Mouse (Mus musculus): ENCODE measurements around the gene Col16a1. TPM values are rescaled to one million over a fixed set of nuclear protein-coding genes. Genes with fewer than 3 reads are reported as not detected.

Gene Col16a1
- polyA plus RNA-seq, 1 experiment from 2014 or later = 11.1 TPM

DNA sequence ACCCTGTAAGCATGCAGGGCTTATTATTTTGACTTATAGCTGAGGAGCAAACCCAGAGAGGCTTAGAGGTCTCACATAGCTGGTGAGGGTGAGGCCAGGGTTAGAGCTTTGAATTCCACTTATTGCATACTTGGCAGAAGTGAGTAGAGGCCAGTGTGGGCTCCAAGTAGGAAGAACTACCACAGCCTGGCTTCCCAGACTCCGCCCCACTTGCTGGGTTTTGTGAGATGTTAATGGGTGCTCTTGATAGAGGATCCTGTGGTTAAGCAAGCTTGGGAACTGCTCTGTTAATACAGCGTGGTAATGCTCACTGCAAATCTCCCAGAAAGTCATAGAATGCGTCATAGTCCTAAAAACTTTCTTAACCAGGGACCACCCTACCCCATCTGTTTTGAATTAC, 61.3 kb downstream of the Col16a1 start:
- H3K9ac ChIP-seq = no peak overlapping the region
- WGBS = 84% methylated on average over 3 of the region's 3 CpGs
- DNase-seq (ENCODE audit: low spot score) (no peak), ATAC-seq (ENCODE audit: low FRiP score) (no peak)
- H3K4me2 ChIP-seq (replicated peaks) = no peak overlapping the region
- H3K27me3 ChIP-seq (ENCODE audit: control insufficient read depth, insufficient read depth, low read length) = no peaks in the 10 kb centered on the region; the same call in 1 of the 2 replicates
- H3K4me3 ChIP-seq (replicated peaks; ENCODE audit: low read length) = no peak overlapping the region
- peaks cover 16% of the 10 kb centered on the region; the same call in 1 of the 2 replicates for H3K4me1 ChIP-seq (replicated peaks; ENCODE audit: control insufficient read depth, insufficient read depth, low read length)
- no peak overlapping the region for H3K27ac ChIP-seq
- no peaks in the 10 kb centered on the region for H3K36me3 ChIP-seq (replicated peaks; ENCODE audit: control insufficient read depth, insufficient read depth)
- H3K9me3 ChIP-seq (ENCODE audit: control insufficient read depth, low read length) = no peaks in the 10 kb centered on the region

- H3K27ac ChIP-seq = no peak overlapping the region
- peaks cover 16% of the 10 kb centered on the region; the same call in 1 of the 2 replicates for H3K4me1 ChIP-seq (replicated peaks; ENCODE audit: control insufficient read depth, insufficient read depth, low read length)
- no peaks in the 10 kb centered on the region for H3K9me3 ChIP-seq (ENCODE audit: control insufficient read depth, low read length)
- H3K9ac ChIP-seq = no peak overlapping the region
- no peak overlapping the region for H3K4me3 ChIP-seq (replicated peaks; ENCODE audit: low read length)
- H3K4me2 ChIP-seq (replicated peaks) = no peak overlapping the region
- ATAC-seq (ENCODE audit: low FRiP score) (no peak), DNase-seq (ENCODE audit: low spot score) (no peak)
- H3K27me3 ChIP-seq (ENCODE audit: control insufficient read depth, insufficient read depth, low read length) = no peaks in the 10 kb centered on the region; the same call in 1 of the 2 replicates
- no peaks in the 10 kb centered on the region for H3K36me3 ChIP-seq (replicated peaks; ENCODE audit: control insufficient read depth, insufficient read depth)
- WGBS = 92% methylated on average over 9 of the region's 9 CpGs
Measured at GRCm38 (mm10) chr4:130109666-130110065, 62.0 kb downstream of the Col16a1 start.

DNA sequence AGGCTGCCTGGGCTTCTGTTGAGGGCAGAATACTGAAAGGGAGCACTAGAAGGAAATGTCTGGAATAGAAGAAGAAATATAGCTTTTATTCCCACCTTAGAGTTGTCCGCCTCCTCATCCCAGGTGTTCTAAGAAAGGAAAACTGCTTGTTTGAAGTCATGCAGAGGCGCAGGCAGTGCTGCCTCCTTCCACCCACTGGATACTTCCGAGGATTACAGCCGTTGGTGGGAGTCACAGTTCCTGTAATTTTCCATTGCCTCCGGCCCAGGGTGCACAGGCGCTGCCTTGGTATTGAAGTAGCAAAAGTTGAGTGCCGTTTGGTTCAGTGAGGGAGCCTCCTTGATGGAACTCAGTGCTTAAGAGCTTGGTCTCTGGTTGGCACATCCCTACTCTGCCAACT, 62.5 kb downstream of the Col16a1 start:
- Histone ChIP-seq H3K9ac (no peak overlapping the region), H3K9me3 (ENCODE audit: control insufficient read depth, low read length) (no peaks in the 10 kb centered on the region), H3K4me3 (replicated peaks; ENCODE audit: low read length) (no peak overlapping the region), H3K4me1 (replicated peaks; ENCODE audit: control insufficient read depth, insufficient read depth, low read length) (peaks cover 16% of the 10 kb centered on the region; the same call in 1 of the 2 replicates), H3K36me3 (replicated peaks; ENCODE audit: control insufficient read depth, insufficient read depth) (no peaks in the 10 kb centered on the region), H3K4me2 (replicated peaks) (no peak overlapping the region), H3K27ac (no peak overlapping the region), H3K27me3 (ENCODE audit: control insufficient read depth, insufficient read depth, low read length) (no peaks in the 10 kb centered on the region)
- WGBS = 90% methylated on average over 7 of the region's 7 CpGs
- no peak for ATAC-seq (ENCODE audit: low FRiP score)
- no peak for DNase-seq (ENCODE audit: low spot score)

DNA sequence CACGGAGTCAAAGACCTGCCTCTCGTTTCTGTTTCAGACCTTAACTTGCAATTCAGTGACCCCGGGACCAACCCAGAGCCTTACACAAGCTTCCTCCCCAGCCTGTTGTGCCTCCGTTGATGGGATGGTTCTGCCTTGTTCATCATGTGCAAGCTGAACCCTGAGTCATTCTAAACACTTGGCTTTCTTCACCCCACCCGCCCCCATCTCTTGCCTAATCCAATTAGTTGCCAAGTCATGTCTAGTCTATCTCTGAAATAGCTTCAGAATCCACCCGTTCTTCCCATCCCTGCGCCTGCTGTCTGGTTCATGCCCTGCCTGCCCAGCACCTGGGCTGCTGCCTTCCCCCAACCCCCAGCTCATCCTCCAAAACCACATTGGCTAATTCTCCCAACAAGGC, 64.7 kb downstream of the Col16a1 start:
- H3K4me3 ChIP-seq (replicated peaks; ENCODE audit: low read length) = no peak overlapping the region
- ATAC-seq (ENCODE audit: low FRiP score) = no peak
- no peak overlapping the region for H3K9ac ChIP-seq
- WGBS = 87% methylated on average over 7 of the region's 7 CpGs
- H3K36me3 ChIP-seq (replicated peaks; ENCODE audit: control insufficient read depth, insufficient read depth) = peaks cover 8% of the 10 kb centered on the region; the same call in 1 of the 2 replicates
- no peaks in the 10 kb centered on the region for H3K9me3 ChIP-seq (ENCODE audit: control insufficient read depth, low read length)
- no peak overlapping the region for H3K4me2 ChIP-seq (replicated peaks)
- H3K4me1 ChIP-seq (replicated peaks; ENCODE audit: control insufficient read depth, insufficient read depth, low read length) = peaks cover 11% of the 10 kb centered on the region; the same call in 1 of the 2 replicates
- no peaks in the 10 kb centered on the region for H3K27me3 ChIP-seq (ENCODE audit: control insufficient read depth, insufficient read depth, low read length)
- H3K27ac ChIP-seq = no peak overlapping the region
- DNase-seq (ENCODE audit: low spot score) = no peak

GRCm38 (mm10) chr4:130112732-130113131, 65.1 kb downstream of the Col16a1 start:
- DNase-seq (ENCODE audit: low spot score) = no peak
- H3K9me3 ChIP-seq (ENCODE audit: control insufficient read depth, low read length) = no peaks in the 10 kb centered on the region
- H3K27ac ChIP-seq = no peak overlapping the region
- H3K4me3 ChIP-seq (replicated peaks; ENCODE audit: low read length) = no peak overlapping the region
- H3K27me3 ChIP-seq (ENCODE audit: control insufficient read depth, insufficient read depth, low read length) = no peaks in the 10 kb centered on the region
- 97% methylated on average over 1 of the region's 1 CpGs for WGBS
- peaks cover 8% of the 10 kb centered on the region; the same call in 1 of the 2 replicates for H3K36me3 ChIP-seq (replicated peaks; ENCODE audit: control insufficient read depth, insufficient read depth)
- no peak overlapping the region for H3K4me2 ChIP-seq (replicated peaks)
- peaks cover 11% of the 10 kb centered on the region; the same call in 1 of the 2 replicates for H3K4me1 ChIP-seq (replicated peaks; ENCODE audit: control insufficient read depth, insufficient read depth, low read length)
- ATAC-seq (ENCODE audit: low FRiP score) = no peak
- no peak overlapping the region for H3K9ac ChIP-seq

- Histone ChIP-seq H3K4me1 (replicated peaks; ENCODE audit: control insufficient read depth, insufficient read depth, low read length) (no peaks in the 10 kb centered on the region), H3K27ac (no peak overlapping the region), H3K36me3 (replicated peaks; ENCODE audit: control insufficient read depth, insufficient read depth) (peaks cover 49% of the 10 kb centered on the region), H3K4me3 (replicated peaks; ENCODE audit: low read length) (no peak overlapping the region), H3K4me2 (replicated peaks) (no peak overlapping the region), H3K9me3 (ENCODE audit: control insufficient read depth, low read length) (no peaks in the 10 kb centered on the region), H3K27me3 (ENCODE audit: control insufficient read depth, insufficient read depth, low read length) (no peaks in the 10 kb centered on the region), H3K9ac (no peak overlapping the region)
- no peak for DNase-seq (ENCODE audit: low spot score)
- ATAC-seq (ENCODE audit: low FRiP score) = no peak
- 71% methylated on average over 4 of the region's 4 CpGs for WGBS
Measured at GRCm38 (mm10) chr4:130120752-130121151, 73.1 kb downstream of the Col16a1 start.

DNA sequence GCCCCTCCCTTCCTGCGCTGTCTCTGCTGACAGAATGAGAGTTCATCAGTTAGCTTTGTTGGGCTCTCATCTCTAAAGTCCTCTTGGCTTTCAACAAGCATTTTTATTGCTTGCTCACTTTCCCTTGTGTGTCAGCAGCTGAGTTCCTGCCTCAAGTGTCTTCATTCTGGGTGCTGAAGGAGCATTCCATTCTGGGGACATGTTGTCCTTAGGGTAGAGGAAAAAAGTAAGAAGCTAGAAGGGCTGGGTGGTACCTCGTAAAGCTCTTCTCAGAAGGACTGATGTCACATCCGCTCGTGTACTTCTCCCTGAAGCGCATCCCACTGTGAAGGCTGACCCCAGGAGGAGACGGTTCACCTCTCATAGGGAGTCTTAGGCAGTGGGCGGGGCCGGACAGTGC, 73.9 kb downstream of the Col16a1 start:
- H3K4me2 ChIP-seq (replicated peaks) = no peak overlapping the region
- H3K27me3 ChIP-seq (ENCODE audit: control insufficient read depth, insufficient read depth, low read length) = no peaks in the 10 kb centered on the region
- ATAC-seq (ENCODE audit: low FRiP score) (no peak), DNase-seq (ENCODE audit: low spot score) (no peak)
- H3K36me3 ChIP-seq (replicated peaks; ENCODE audit: control insufficient read depth, insufficient read depth) = peaks cover 56% of the 10 kb centered on the region
- WGBS = 78% methylated on average over 8 of the region's 8 CpGs
- no peak overlapping the region for H3K4me3 ChIP-seq (replicated peaks; ENCODE audit: low read length)
- no peak overlapping the region for H3K9ac ChIP-seq
- H3K27ac ChIP-seq = no peak overlapping the region
- H3K9me3 ChIP-seq (ENCODE audit: control insufficient read depth, low read length) = no peaks in the 10 kb centered on the region
- H3K4me1 ChIP-seq (replicated peaks; ENCODE audit: control insufficient read depth, insufficient read depth, low read length) = no peaks in the 10 kb centered on the region

GRCm38 (mm10) chr4:130123020-130123419, 75.4 kb downstream of the Col16a1 start:
- Histone ChIP-seq H3K4me1 (replicated peaks; ENCODE audit: control insufficient read depth, insufficient read depth, low read length) (no peaks in the 10 kb centered on the region), H3K27me3 (ENCODE audit: control insufficient read depth, insufficient read depth, low read length) (no peaks in the 10 kb centered on the region), H3K9me3 (ENCODE audit: control insufficient read depth, low read length) (no peaks in the 10 kb centered on the region), H3K4me3 (replicated peaks; ENCODE audit: low read length) (no peak overlapping the region), H3K4me2 (replicated peaks) (no peak overlapping the region), H3K27ac (no peak overlapping the region), H3K36me3 (replicated peaks; ENCODE audit: control insufficient read depth, insufficient read depth) (peaks cover 69% of the 10 kb centered on the region), H3K9ac (no peak overlapping the region)
- no peak for ATAC-seq (ENCODE audit: low FRiP score)
- no peak for DNase-seq (ENCODE audit: low spot score)
- 87% methylated on average over 5 of the region's 5 CpGs for WGBS

DNA sequence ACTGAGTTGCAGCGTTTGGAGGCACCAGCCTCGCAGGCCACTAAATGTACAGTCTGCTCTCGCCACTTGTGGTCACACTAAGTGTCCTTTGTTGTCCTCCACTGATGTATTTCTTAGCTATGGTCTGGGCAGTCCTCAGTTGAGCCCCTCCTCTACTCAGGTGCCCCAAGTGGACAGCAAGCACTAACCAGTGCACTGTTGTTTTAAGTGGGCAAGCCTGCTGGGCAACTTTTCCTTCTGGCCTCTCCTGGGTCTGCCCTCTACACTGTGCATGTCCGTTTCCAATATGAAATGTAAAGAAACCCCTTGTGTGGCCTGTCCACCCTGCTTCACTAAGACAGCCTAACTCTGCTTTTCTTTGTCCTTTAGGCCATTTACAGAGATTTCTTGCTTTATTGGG, 76.5 kb downstream of the Col16a1 start:
- ATAC-seq (ENCODE audit: low FRiP score) (no peak), DNase-seq (ENCODE audit: low spot score) (no peak)
- no peak overlapping the region for H3K4me3 ChIP-seq (replicated peaks; ENCODE audit: low read length)
- H3K9me3 ChIP-seq (ENCODE audit: control insufficient read depth, low read length) = no peaks in the 10 kb centered on the region
- no peak overlapping the region for H3K9ac ChIP-seq
- no peaks in the 10 kb centered on the region for H3K27me3 ChIP-seq (ENCODE audit: control insufficient read depth, insufficient read depth, low read length)
- H3K4me2 ChIP-seq (replicated peaks) = no peak overlapping the region
- no peaks in the 10 kb centered on the region for H3K4me1 ChIP-seq (replicated peaks; ENCODE audit: control insufficient read depth, insufficient read depth, low read length)
- H3K36me3 ChIP-seq (replicated peaks; ENCODE audit: control insufficient read depth, insufficient read depth) = peaks cover 72% of the 10 kb centered on the region
- 93% methylated on average over 4 of the region's 4 CpGs for WGBS
- H3K27ac ChIP-seq = no peak overlapping the region

DNA sequence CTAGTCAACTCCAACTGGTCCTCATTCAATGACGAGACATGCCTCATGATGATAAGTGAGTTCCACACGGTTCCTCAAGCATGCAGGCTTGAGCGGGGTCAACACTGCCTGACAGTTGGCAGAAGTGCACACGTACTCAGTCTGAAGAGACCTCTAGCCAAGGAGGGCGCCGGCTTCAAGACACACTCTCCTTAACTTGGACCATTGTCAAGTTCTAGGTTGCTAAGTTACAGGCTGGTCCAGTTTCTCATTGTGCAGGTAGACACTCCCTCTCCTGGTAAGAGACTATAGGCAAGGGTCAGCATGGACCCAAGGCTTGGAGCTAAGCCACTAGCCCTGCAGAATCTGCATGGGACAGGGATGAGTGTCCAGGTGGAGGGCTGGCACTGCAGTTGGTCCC, 77.5 kb downstream of the Col16a1 start:
- H3K9ac ChIP-seq = no peak overlapping the region
- no peaks in the 10 kb centered on the region for H3K9me3 ChIP-seq (ENCODE audit: control insufficient read depth, low read length)
- H3K27ac ChIP-seq = no peak overlapping the region
- no peak overlapping the region for H3K4me2 ChIP-seq (replicated peaks)
- WGBS = 95% methylated on average over 6 of the region's 6 CpGs
- H3K36me3 ChIP-seq (replicated peaks; ENCODE audit: control insufficient read depth, insufficient read depth) = peaks cover 72% of the 10 kb centered on the region
- no peaks in the 10 kb centered on the region; the same call in 1 of the 2 replicates for H3K4me1 ChIP-seq (replicated peaks; ENCODE audit: control insufficient read depth, insufficient read depth, low read length)
- DNase-seq (ENCODE audit: low spot score) (no peak), ATAC-seq (ENCODE audit: low FRiP score) (no peak)
- H3K27me3 ChIP-seq (ENCODE audit: control insufficient read depth, insufficient read depth, low read length) = no peaks in the 10 kb centered on the region
- no peak overlapping the region for H3K4me3 ChIP-seq (replicated peaks; ENCODE audit: low read length)

Measured in hindbrain, embryonic 14.5 days (tissue).